Mouse (Mus musculus): ENCODE data around the gene Grb10.

DNA sequence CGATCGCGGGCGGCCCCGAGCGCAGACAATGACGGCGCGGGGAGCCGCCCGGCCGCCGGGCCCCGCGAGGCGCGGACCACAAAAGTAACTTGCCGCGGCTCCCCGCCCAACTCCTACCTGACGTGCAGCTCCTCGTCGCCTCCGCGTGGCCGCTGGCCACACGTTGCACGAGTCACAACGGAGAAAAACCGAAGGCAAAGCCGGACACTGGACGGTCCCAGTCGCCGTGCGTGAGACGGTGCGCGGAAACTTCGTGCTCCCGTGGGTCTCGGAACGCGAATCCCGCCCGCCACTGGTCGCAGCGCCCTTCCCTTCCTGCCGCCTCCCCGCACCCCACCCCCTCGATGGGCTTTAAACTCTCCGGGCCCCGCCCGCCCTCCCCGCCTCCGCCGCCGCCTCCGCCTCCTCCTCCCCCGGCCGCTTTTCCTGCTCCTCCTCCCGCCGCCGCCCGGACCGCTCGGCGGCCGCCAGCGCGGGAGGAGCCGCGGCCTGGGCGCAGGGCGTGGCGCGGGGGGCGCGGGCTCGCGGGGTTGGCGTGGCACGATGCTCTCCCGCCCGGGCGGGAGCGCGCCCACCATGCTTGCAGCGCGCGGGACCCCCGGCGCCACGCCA, 1.3 kb downstream of the Grb10 start:
- no peak for TF ChIP-seq POLR2A (IDR thresholded peaks at IDR 0.05; ENCODE audit: low read depth, low read length)
- TF ChIP-seq CTCF (IDR thresholded peaks at IDR 0.05; ENCODE audit: extremely low read depth, insufficient read depth, insufficient read length, insufficient replicate concordance) = no peak
